Mouse (Mus musculus): ENCODE data around the gene Fstl3. TPM values are rescaled to one million over a fixed set of nuclear protein-coding genes. Genes with fewer than 3 reads are reported as not detected.

Gene Fstl3
- polyA plus RNA-seq, 1 experiment from 2014 or later: 21.9 TPM

GRCm38 (mm10) chr10:79774486-79775279, 2.4 kb upstream of the Fstl3 start:
- H3K4me1 ChIP-seq (replicated peaks): peaks cover 24% of the 10 kb centered on the region
- H3K36me3 ChIP-seq: no peaks in the 10 kb centered on the region
- H3K9ac ChIP-seq: no peak overlapping the region
- peaks cover 10% of the 10 kb centered on the region for H3K9me3 ChIP-seq (replicated peaks)
- no peak for ATAC-seq (ENCODE audit: insufficient number of reproducible peaks, low FRiP score)
- H3K27me3 ChIP-seq (replicated peaks): peaks cover 23% of the 10 kb centered on the region
- H3K4me2 ChIP-seq: no peak overlapping the region
- no peak overlapping the region for H3K27ac ChIP-seq (ENCODE audit: poor library complexity, severe bottlenecking)
- WGBS: 63% methylated on average over 5 of the region's 5 CpGs
- H3K4me3 ChIP-seq: no peak overlapping the region

- ATAC-seq (ENCODE audit: insufficient number of reproducible peaks, low FRiP score): no peak
- peaks cover 35% of the 10 kb centered on the region for H3K4me1 ChIP-seq (replicated peaks)
- peak overlapping the region; percentile 50 for H3K27ac ChIP-seq (ENCODE audit: poor library complexity, severe bottlenecking)
- WGBS: 6% methylated on average over 15 of the region's 15 CpGs
- peak overlapping the region; percentile 80 for H3K4me2 ChIP-seq
- peak overlapping the region; percentile 53 for H3K4me3 ChIP-seq
- no peaks in the 10 kb centered on the region for H3K36me3 ChIP-seq
- peaks cover 38% of the 10 kb centered on the region for H3K27me3 ChIP-seq (replicated peaks)
- peaks cover 5% of the 10 kb centered on the region for H3K9me3 ChIP-seq (replicated peaks)
- peak overlapping the region; percentile 75; the same call in 1 of the 2 replicates for H3K9ac ChIP-seq
Observed at GRCm38 (mm10) chr10:79778006-79778405, 934 bp downstream of the Fstl3 start.

- H3K4me3 ChIP-seq: no peak overlapping the region
- peaks cover 47% of the 10 kb centered on the region for H3K27me3 ChIP-seq (replicated peaks)
- WGBS: 23% methylated on average over 2 of the region's 2 CpGs
- H3K4me1 ChIP-seq (replicated peaks): peaks cover 35% of the 10 kb centered on the region
- ATAC-seq (ENCODE audit: insufficient number of reproducible peaks, low FRiP score): no peak
- H3K36me3 ChIP-seq: no peaks in the 10 kb centered on the region
- H3K9me3 ChIP-seq (replicated peaks): peaks cover 5% of the 10 kb centered on the region
- H3K4me2 ChIP-seq: no peak overlapping the region
- no peak overlapping the region for H3K9ac ChIP-seq
- no peak overlapping the region for H3K27ac ChIP-seq (ENCODE audit: poor library complexity, severe bottlenecking)
Observed at GRCm38 (mm10) chr10:79779193-79779592, 2.1 kb downstream of the Fstl3 start.

- peak; percentile 90 for ATAC-seq (ENCODE audit: insufficient number of reproducible peaks, low FRiP score)
- Histone ChIP-seq H3K27ac (ENCODE audit: poor library complexity, severe bottlenecking) (no peak overlapping the region), H3K4me1 (replicated peaks) (peaks cover 35% of the 10 kb centered on the region), H3K4me2 (peak overlapping the region; percentile 83), H3K9ac (peak overlapping the region; percentile 39; the same call in 1 of the 2 replicates), H3K27me3 (replicated peaks) (peaks cover 55% of the 10 kb centered on the region), H3K9me3 (replicated peaks) (peaks cover 3% of the 10 kb centered on the region), H3K36me3 (no peaks in the 10 kb centered on the region), H3K4me3 (peak overlapping the region; percentile 49)
- 1% methylated on average over 55 of the region's 55 CpGs for WGBS
Observed at GRCm38 (mm10) chr10:79779784-79780663, 3.0 kb downstream of the Fstl3 start.

GRCm38 (mm10) chr10:79780664-79781015, 3.6 kb downstream of the Fstl3 start:
- peak; percentile 42; the same call in 1 of the 2 replicates for ATAC-seq (ENCODE audit: insufficient number of reproducible peaks, low FRiP score)
- no peak overlapping the region for H3K9ac ChIP-seq
- peak overlapping the region; percentile 83 for H3K4me2 ChIP-seq
- peaks cover 59% of the 10 kb centered on the region for H3K27me3 ChIP-seq (replicated peaks)
- peak overlapping the region; percentile 49 for H3K4me3 ChIP-seq
- peaks cover 35% of the 10 kb centered on the region for H3K4me1 ChIP-seq (replicated peaks)
- WGBS: 3% methylated on average over 13 of the region's 13 CpGs
- no peaks in the 10 kb centered on the region for H3K36me3 ChIP-seq
- H3K27ac ChIP-seq (ENCODE audit: poor library complexity, severe bottlenecking): no peak overlapping the region
- no peaks in the 10 kb centered on the region for H3K9me3 ChIP-seq (replicated peaks)

- Histone ChIP-seq H3K4me2 (peak overlapping the region; percentile 83), H3K4me1 (replicated peaks) (peaks cover 35% of the 10 kb centered on the region), H3K27me3 (replicated peaks) (peaks cover 60% of the 10 kb centered on the region), H3K4me3 (peak overlapping the region; percentile 49; the same call in 1 of the 2 replicates), H3K27ac (ENCODE audit: poor library complexity, severe bottlenecking) (no peak overlapping the region), H3K9me3 (replicated peaks) (no peaks in the 10 kb centered on the region), H3K9ac (no peak overlapping the region), H3K36me3 (no peaks in the 10 kb centered on the region)
- WGBS: 29% methylated on average over 21 of the region's 21 CpGs
- ATAC-seq (ENCODE audit: insufficient number of reproducible peaks, low FRiP score): no peak
Observed at GRCm38 (mm10) chr10:79781139-79781538, 4.1 kb downstream of the Fstl3 start.

GRCm38 (mm10) chr10:79781956-79782355, 4.9 kb downstream of the Fstl3 start:
- no peak overlapping the region for H3K4me2 ChIP-seq
- no peak overlapping the region for H3K27ac ChIP-seq (ENCODE audit: poor library complexity, severe bottlenecking)
- ATAC-seq (ENCODE audit: insufficient number of reproducible peaks, low FRiP score): no peak
- H3K9ac ChIP-seq: no peak overlapping the region
- H3K4me1 ChIP-seq (replicated peaks): peaks cover 33% of the 10 kb centered on the region
- H3K4me3 ChIP-seq: no peak overlapping the region
- peaks cover 58% of the 10 kb centered on the region for H3K27me3 ChIP-seq (replicated peaks)
- no peaks in the 10 kb centered on the region for H3K36me3 ChIP-seq
- 62% methylated on average over 5 of the region's 5 CpGs for WGBS
- no peaks in the 10 kb centered on the region for H3K9me3 ChIP-seq (replicated peaks)

GRCm38 (mm10) chr10:79783050-79783449, 6.0 kb downstream of the Fstl3 start:
- Histone ChIP-seq H3K27me3 (replicated peaks) (peaks cover 59% of the 10 kb centered on the region), H3K4me1 (replicated peaks) (peaks cover 22% of the 10 kb centered on the region), H3K36me3 (no peaks in the 10 kb centered on the region), H3K4me2 (no peak overlapping the region), H3K9me3 (replicated peaks) (no peaks in the 10 kb centered on the region), H3K27ac (ENCODE audit: poor library complexity, severe bottlenecking) (no peak overlapping the region), H3K9ac (no peak overlapping the region), H3K4me3 (no peak overlapping the region)
- 62% methylated on average over 7 of the region's 7 CpGs for WGBS
- no peak for ATAC-seq (ENCODE audit: insufficient number of reproducible peaks, low FRiP score)

GRCm38 (mm10) chr10:79783920-79784800, 7.1 kb downstream of the Fstl3 start:
- no peak overlapping the region for H3K4me3 ChIP-seq
- WGBS: 40% methylated on average over 27 of the region's 27 CpGs
- ATAC-seq (ENCODE audit: insufficient number of reproducible peaks, low FRiP score): no peak
- peaks cover 16% of the 10 kb centered on the region; the same call in 1 of the 2 replicates for H3K4me1 ChIP-seq (replicated peaks)
- no peaks in the 10 kb centered on the region for H3K36me3 ChIP-seq
- H3K9me3 ChIP-seq (replicated peaks): no peaks in the 10 kb centered on the region
- H3K4me2 ChIP-seq: no peak overlapping the region
- H3K27me3 ChIP-seq (replicated peaks): peaks cover 51% of the 10 kb centered on the region
- no peak overlapping the region for H3K27ac ChIP-seq (ENCODE audit: poor library complexity, severe bottlenecking)
- no peak overlapping the region for H3K9ac ChIP-seq

- 34% methylated on average over 7 of the region's 7 CpGs for WGBS
- H3K4me3 ChIP-seq: no peak overlapping the region
- H3K27ac ChIP-seq (ENCODE audit: poor library complexity, severe bottlenecking): no peak overlapping the region
- no peaks in the 10 kb centered on the region for H3K9me3 ChIP-seq (replicated peaks)
- no peaks in the 10 kb centered on the region for H3K36me3 ChIP-seq
- peaks cover 20% of the 10 kb centered on the region for H3K27me3 ChIP-seq (replicated peaks)
- H3K9ac ChIP-seq: no peak overlapping the region
- H3K4me1 ChIP-seq (replicated peaks): 0 out of 2 replicates have a peak, but pooled peaks cover 4% of the 10 kb centered on the region
- no peak for ATAC-seq (ENCODE audit: insufficient number of reproducible peaks, low FRiP score)
- no peak overlapping the region for H3K4me2 ChIP-seq
Observed at GRCm38 (mm10) chr10:79788386-79789158, 11.5 kb downstream of the Fstl3 start.

Data from heart, embryonic 12.5 days (tissue).